Mouse (Mus musculus) 3134 (cell line): ENCODE measurements around the gene Pskh1.

Experiments
- DNase-seq: peaks from one replicate; pipeline ENCODE4 v3.0.0-alpha.2; 2011; ENCODE audit warnings: low spot score; ENCODE audit not compliant: insufficient read length; ENCODE audit errors: extremely low read depth

The Pskh1 gene

GRCm38 (mm10) chr8:105900180-105900940, at the start of gene Pskh1:
Gene Pskh1 (plus strand): TSS chr8:105900441.
- peak; percentile 92 for DNase-seq

GRCm38 (mm10) chr8:105850611-105851010, 49.6 kb upstream of the Pskh1 start:
- no peak for DNase-seq

GRCm38 (mm10) chr8:105851651-105852143, 48.5 kb upstream of the Pskh1 start:
- DNase-seq: peak; percentile 85

DNA sequence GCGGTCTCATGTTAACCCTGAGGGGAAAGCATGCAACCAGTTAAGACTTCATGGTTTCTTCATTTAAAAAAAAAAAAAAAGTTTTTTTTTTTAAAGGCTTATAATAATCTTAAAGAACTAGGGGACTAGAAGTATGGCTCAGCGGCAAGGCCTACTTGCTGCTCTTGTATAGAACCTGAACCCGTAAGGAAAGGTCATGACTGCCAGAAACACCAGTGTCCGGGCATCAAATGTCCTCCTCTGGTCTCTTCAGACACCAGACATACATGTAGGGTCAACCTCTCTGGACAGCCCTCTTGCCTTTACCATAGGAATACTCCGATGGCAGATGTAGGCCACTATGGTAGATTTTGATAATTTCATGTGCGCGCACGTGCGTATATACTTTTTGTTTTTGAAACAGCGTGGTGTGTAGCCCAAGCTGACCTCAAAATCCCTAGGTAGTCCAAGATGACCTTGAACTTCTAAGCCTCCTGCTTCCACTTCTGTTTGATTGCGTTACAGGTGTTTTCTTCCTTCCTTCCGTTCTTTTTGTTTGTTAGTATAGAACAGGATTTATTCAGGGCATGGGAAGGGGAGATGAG, 48.0 kb upstream of the Pskh1 start:
- no peak for DNase-seq

DNA sequence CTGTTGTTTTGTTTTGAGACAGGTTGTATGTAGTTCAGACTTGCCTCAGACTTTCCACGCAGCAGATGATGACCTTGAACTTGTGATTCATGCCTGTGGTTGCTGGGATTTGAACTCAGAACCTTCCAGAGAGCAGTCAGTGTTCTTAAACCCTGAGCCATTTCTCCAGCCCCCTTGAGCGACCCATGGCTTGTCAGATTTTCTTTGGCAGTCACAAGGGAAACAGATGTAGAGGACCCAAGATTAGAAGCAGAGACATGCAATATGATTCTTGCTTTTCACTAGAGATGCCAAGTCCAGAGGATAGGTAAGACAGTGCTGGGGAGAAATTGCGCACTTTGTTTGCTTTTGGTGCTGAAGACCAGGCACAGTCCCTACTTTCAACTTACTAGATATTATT, 47.1 kb upstream of the Pskh1 start, which contains the start of gene Cenpt:
Cenpt (minus strand) TSS at position 101 of the 400 bp plus-strand sequence.
- no peak for DNase-seq

- DNase-seq: no peak
Measured at GRCm38 (mm10) chr8:105854303-105854702, 45.9 kb upstream of the Pskh1 start.

DNA sequence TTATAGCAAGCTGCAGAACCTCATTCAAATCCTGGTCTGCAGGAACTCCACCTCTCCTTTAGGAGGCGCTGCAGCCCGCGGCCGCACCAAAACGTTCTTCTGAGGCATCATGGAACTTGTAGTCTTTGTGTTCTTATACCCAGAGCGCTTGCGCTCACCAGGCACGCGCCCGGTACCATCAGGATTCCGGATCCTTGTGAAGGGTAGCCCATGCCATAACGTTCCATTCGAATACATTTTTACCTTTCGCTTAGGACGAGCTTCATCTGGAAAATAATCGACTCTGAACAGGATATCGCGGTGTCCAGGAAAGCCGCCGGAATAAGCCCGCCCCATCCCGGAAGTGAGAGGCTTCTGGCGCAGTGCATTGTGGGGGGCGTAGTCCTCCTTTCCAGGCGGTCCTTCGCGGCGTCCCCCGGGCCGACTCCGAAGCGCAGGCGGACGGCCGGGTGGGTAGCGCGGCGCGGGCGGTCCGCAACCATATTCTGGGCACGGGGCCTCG, 45.5 kb upstream of the Pskh1 start, which contains the start of gene Thap11:
Thap11 (plus strand) TSS at position 418 of the 502 bp plus-strand sequence.
- peak; percentile 87 for DNase-seq

DNA sequence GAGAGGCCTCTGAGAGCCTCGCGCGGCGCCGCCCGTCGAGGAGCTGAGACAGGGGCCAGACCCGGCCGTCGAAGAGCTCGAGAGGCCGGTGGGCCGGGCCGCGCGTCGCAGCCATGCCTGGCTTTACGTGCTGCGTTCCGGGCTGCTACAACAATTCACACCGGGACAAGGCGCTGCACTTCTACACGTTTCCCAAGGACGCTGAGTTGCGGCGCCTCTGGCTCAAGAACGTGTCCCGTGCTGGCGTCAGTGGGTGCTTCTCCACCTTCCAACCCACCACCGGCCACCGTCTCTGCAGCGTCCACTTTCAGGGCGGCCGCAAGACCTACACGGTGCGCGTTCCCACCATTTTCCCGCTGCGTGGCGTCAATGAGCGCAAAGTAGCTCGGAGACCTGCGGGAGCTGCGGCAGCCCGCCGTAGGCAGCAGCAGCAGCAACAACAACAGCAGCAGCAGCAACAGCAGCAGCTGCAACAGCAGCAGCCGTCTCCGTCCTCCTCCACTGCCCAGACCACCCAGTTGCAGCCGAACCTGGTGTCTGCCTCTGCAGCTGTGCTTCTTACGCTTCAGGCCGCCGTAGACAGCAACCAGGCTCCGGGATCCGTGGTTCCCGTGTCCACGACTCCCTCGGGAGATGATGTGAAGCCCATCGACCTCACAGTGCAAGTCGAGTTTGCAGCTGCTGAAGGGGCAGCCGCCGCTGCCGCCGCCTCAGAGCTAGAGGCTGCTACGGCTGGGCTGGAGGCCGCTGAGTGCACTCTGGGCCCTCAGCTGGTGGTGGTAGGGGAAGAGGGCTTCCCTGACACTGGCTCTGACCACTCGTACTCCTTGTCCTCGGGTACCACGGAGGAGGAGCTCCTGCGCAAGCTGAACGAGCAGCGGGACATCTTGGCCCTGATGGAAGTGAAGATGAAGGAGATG, 44.7 kb upstream of the Pskh1 start:
- DNase-seq: peak; percentile 83

- no peak for DNase-seq
Measured at GRCm38 (mm10) chr8:105856168-105856835, 43.9 kb upstream of the Pskh1 start.

- no peak for DNase-seq
Measured at GRCm38 (mm10) chr8:105858495-105858894, 41.7 kb upstream of the Pskh1 start.

DNA sequence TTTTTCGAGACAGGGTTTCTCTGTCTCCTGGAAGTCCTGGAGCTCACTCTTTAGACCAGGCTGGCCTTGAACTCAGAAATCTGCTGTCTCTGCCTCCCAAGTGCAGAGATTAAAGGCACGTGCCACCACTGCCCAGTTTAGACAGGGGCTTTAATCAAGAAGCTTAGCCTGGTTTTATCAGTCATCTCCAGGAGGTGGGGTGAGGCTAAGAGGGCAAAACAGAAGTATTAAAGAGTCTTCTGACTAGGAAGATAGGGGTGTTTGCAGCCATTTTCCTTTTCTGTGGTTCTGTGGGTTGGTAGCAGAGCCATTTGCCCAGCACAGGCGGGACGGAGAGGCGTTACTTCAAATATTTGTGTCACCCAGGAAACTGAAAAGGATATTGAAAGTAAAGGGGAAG, 40.9 kb upstream of the Pskh1 start:
- DNase-seq: no peak

DNA sequence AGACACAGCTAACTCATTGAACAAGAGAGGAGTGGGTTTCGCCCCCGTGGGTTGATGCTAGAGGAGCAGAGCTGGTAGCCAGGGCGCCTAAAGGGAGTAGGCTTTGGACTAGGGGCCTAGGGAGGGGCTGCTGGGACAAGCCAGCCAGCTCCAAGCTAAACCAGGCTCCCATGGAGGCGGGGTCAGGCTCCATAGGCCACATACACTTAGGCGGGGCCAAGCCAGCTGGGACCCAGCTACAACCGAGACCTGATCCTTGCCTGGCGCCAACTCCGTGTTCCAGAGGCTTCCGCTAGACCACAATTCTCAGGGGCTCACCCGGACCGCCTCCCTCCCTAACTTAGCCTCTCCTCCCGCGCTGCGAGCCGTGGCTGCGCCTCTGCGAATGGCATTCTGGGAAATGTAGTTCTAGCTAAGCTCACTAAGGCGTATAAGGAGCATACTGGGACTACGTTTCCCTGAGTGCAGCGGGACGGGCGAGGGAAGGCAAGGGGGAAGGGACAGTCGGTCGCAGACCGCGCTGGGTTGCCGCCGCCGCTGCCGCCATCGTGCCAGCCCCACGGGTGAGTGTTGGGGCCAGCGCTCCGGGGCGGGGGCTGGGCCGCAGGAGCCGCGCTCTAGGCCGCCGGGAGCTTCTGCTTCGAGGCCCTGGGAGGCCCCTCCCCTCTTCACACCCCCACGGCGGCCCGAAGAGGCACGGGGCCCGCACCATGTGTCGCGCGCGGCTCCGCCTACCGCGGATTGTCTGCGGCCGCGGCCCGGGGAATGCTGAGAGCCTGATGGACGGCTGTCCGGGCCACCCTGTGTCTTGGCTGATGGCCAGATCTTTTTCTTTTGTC, 39.9 kb upstream of the Pskh1 start, which contains the start of gene Nutf2:
Nutf2 (plus strand) TSS at position 438 of the 839 bp plus-strand sequence.
- peak; percentile 98 for DNase-seq

GRCm38 (mm10) chr8:105861951-105862350, 38.3 kb upstream of the Pskh1 start:
- peak; percentile 28 for DNase-seq

DNA sequence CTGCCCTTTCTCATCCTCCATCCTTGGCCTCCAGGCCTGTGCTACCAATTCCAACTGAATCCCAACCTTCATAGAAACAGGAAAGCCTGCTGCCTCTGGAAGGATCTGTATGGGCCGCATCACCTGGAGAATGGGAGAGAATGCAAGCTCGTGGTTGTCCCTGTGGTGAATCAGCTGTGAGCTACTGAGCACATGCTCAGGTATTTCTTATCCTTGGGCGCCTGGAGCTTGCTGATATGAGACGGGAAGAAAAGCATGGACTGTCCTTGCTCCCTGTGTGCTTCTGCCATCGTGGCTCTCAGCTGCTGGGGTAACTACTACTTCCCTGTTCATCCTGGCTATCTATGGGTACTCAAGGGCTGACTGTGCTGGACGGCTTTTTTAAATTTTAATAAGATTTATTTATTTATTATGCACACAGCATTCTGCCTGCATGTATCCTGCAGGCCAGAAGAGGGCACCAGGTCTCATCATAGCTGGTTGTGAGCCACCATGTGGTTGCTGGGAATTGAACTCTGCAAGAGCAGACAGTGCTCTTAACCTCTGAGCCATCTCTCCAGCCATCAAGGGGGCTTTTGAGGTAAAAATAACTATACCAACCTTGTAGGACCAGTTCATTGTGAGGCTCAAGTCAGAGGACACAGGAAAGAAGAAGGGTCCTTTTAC, 33.7 kb upstream of the Pskh1 start:
- DNase-seq: no peak

DNA sequence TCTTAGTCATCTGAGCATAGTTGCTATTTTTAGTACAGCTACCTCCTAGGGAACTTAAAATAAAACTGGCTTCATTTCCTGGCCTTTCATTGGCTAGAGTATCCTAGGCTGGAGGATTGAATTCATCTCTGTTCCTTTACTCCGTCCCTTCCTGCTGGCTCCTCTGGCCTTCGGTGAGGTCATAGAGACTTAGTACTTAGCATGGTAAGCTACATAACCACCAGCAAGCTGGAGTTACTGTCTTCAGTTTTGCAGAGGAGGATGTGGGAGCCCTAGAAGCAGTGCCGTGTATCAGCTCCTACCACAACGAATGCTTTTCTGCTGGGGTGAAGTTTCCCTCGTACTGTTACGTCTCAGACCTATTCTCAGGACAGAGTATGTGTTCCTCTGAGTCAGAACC, 25.9 kb upstream of the Pskh1 start:
- no peak for DNase-seq

GRCm38 (mm10) chr8:105880754-105881520, 19.3 kb upstream of the Pskh1 start, which contains the start of gene Edc4:
Gene Edc4 (plus strand): TSS chr8:105880881.
- DNase-seq: peak; percentile 81

- no peak for DNase-seq
Measured at GRCm38 (mm10) chr8:105889756-105890465, 10.3 kb upstream of the Pskh1 start.
